ENCODE assay signal across 22 mouse cellular contexts in the genomic region with DNA sequence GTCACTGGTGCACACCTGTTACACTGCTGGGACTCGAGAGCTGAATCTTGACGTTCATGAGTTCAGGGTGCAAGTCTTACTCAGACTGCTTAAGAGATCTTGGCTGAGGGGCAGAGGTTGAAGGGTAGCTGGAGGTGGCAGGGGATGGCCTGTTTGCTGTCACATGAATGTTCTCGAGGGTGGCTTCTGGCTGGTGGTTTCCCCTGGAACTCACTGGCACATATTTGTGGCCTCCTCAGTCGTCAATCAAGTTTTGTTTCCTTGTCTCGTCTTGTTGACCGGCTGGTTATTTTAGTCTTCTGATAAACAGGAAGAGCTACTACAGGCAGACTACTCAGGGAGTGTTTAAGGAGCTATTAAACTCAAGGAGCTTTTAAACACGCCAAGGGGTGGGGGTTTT.
DNase-seq lines count a peak whose midpoint lies in the region; ATAC-seq and TF ChIP-seq lines count a peak whose summit lies in the region.
"Had no signal": no experiment of that assay in that cellular context is flagged by ENCODE, and none has a peak within 500 bp of the region (broad histone marks: within the 10 kb centered on the region; RNA-seq: fewer than 3 reads in every experiment).

No protein-coding gene starts in this region.

- no peaks in the 10 kb centered on the region for H3K27me3 ChIP-seq in kidney, postnatal 0 days (ENCODE audit: insufficient read depth, low read length)
- no peaks in the 10 kb centered on the region for H3K27me3 ChIP-seq in kidney, embryonic 14.5 days (ENCODE audit: control insufficient read depth, insufficient read depth, low read length)
- H3K27me3 ChIP-seq in CH12.LX (replicated peaks) (no peaks in the 10 kb centered on the region), myocyte (ENCODE audit: control insufficient read depth, insufficient read depth, insufficient read length) (no peaks in the 10 kb centered on the region)
- H3K27me3 ChIP-seq in lung, embryonic 14.5 days (ENCODE audit: insufficient read depth, low read length): no peaks in the 10 kb centered on the region
- H3K27me3 ChIP-seq: forebrain, embryonic 15.5 days; heart, embryonic 15.5 days; hindbrain, embryonic 15.5 days; kidney, embryonic 15.5 days had no signal

- H3K9me3 ChIP-seq in kidney, postnatal 0 days (replicated peaks; ENCODE audit: low read length): no peaks in the 10 kb centered on the region
- no peaks in the 10 kb centered on the region for H3K9me3 ChIP-seq in kidney, embryonic 14.5 days (ENCODE audit: control insufficient read depth, low read length)
- H3K9me3 ChIP-seq in CH12.LX (replicated peaks; ENCODE audit: low read length): no peaks in the 10 kb centered on the region
- H3K9me3 ChIP-seq in lung, embryonic 14.5 days (ENCODE audit: low read depth, low read length): no peaks in the 10 kb centered on the region
- H3K9me3 ChIP-seq: forebrain, embryonic 15.5 days; heart, embryonic 15.5 days; hindbrain, embryonic 15.5 days; kidney, embryonic 15.5 days had no signal

- 29% methylated on average over 7 of the region's 7 CpGs for WGBS in kidney, postnatal 0 days
- WGBS in kidney, embryonic 14.5 days: 45% methylated on average over 7 of the region's 7 CpGs
- WGBS in lung, embryonic 14.5 days: 21% methylated on average over 7 of the region's 7 CpGs

- H3K9ac ChIP-seq in kidney, postnatal 0 days (ENCODE audit: low read depth, low read length): 0 out of 2 replicates have a peak overlapping the region, but pooled peaks have one; percentile 27
- H3K9ac ChIP-seq in kidney, embryonic 14.5 days (ENCODE audit: low read depth, low read length): no peak overlapping the region
- H3K9ac ChIP-seq in CH12.LX (ENCODE audit: insufficient read depth, low read depth): no peak overlapping the region
- no peak overlapping the region for H3K9ac ChIP-seq in lung, embryonic 14.5 days
- H3K9ac ChIP-seq: forebrain, embryonic 15.5 days; heart, embryonic 15.5 days; hindbrain, embryonic 15.5 days; kidney, embryonic 15.5 days had no signal

- no peak for TF ChIP-seq POLR2A in CH12.LX (IDR thresholded peaks at IDR 0.05; ENCODE audit: low read depth, low read length)
- no peak for TF ChIP-seq POLR2A in myocyte (IDR thresholded peaks at IDR 0.05; ENCODE audit: insufficient read length, low read depth)

- no peak for TF ChIP-seq EP300 in CH12.LX (IDR thresholded peaks at IDR 0.05; ENCODE audit: low read length)

- TF ChIP-seq CTCF in kidney, postnatal 0 days (IDR thresholded peaks at IDR 0.05; ENCODE audit: low read depth): no peak
- TF ChIP-seq CTCF in CH12.LX (conservative IDR thresholded peaks at IDR 0.05 in 1 of 2, IDR thresholded peaks at IDR 0.05 in 1 of 2; ENCODE audit: low read depth in 2 of 2, low read length in 2 of 2): no peak
- TF ChIP-seq CTCF in lung, embryonic 14.5 days (IDR thresholded peaks at IDR 0.05; ENCODE audit: low read depth): no peak

- no peak overlapping the region for H3K4me2 ChIP-seq in kidney, postnatal 0 days (ENCODE audit: low read length)
- no peak overlapping the region for H3K4me2 ChIP-seq in kidney, embryonic 14.5 days (replicated peaks; ENCODE audit: low read depth, low read length)
- H3K4me2 ChIP-seq in CH12.LX (ENCODE audit: insufficient read depth, low read depth, poor library complexity, severe bottlenecking): no peak overlapping the region
- H3K4me2 ChIP-seq in lung, embryonic 14.5 days: no peak overlapping the region
- H3K4me2 ChIP-seq in myocyte (ENCODE audit: low read depth): peak overlapping the region; percentile 51
- H3K4me2 ChIP-seq: forebrain, embryonic 15.5 days; heart, embryonic 15.5 days; hindbrain, embryonic 15.5 days; kidney, embryonic 15.5 days; liver, embryonic 11.5 days had no signal

- no peak for DNase-seq in kidney, postnatal 0 days (ENCODE audit: low spot score)
- peak; percentile 29 for DNase-seq in CH12.LX (ENCODE audit: extremely low read depth)
- DNase-seq in lung, embryonic 14.5 days: peak; percentile 22
- DNase-seq in liver: no peak
- no peak for DNase-seq in frontal cortex, postnatal 36 days (ENCODE audit: low spot score in 2 of 2)
- no peak for DNase-seq in testis, postnatal 14 days (ENCODE audit: low spot score)
- DNase-seq: cerebellum, adult 2 months; heart, postnatal 4 days; layer of hippocampus, postnatal 36 days; right cerebral cortex, postnatal 25 days; thymus, postnatal 14 days had no signal

- no peak for TF ChIP-seq RAD21 in CH12.LX (IDR thresholded peaks at IDR 0.05; ENCODE audit: low read depth, low read length)

- H3K36me3 ChIP-seq in kidney, postnatal 0 days (ENCODE audit: insufficient read depth, low read length): no peaks in the 10 kb centered on the region
- H3K36me3 ChIP-seq in kidney, embryonic 14.5 days (ENCODE audit: control insufficient read depth, insufficient read depth, low read length): no peaks in the 10 kb centered on the region
- H3K36me3 ChIP-seq in CH12.LX (replicated peaks in 1 of 2; ENCODE audit: control insufficient read depth in 1 of 2, insufficient read depth in 1 of 2, low read length in 1 of 2) (no peaks in the 10 kb centered on the region), myocyte (ENCODE audit: control insufficient read depth, insufficient read depth) (no peaks in the 10 kb centered on the region)
- no peaks in the 10 kb centered on the region for H3K36me3 ChIP-seq in lung, embryonic 14.5 days (ENCODE audit: insufficient read depth)
- H3K36me3 ChIP-seq: forebrain, embryonic 15.5 days; G1E; heart, embryonic 15.5 days; hindbrain, embryonic 15.5 days; kidney, embryonic 15.5 days had no signal

- dilution Hi-C loops in CH12.LX (cut with MboI; ENCODE audit: extremely low pct_ligation_motif_present, extremely low pct_unique_long_range_greater_than_20kb, low sequenced_read_pairs): no loop called here

- no peak overlapping the region for H3K27ac ChIP-seq in kidney, postnatal 0 days
- no peak overlapping the region for H3K27ac ChIP-seq in kidney, embryonic 14.5 days (ENCODE audit: low read depth, low read length)
- H3K27ac ChIP-seq in CH12.LX (ENCODE audit: insufficient read depth, low read depth): no peak overlapping the region
- no peak overlapping the region for H3K27ac ChIP-seq in lung, embryonic 14.5 days (ENCODE audit: low read depth)
- H3K27ac ChIP-seq: forebrain, embryonic 15.5 days; heart, embryonic 15.5 days; hindbrain, embryonic 15.5 days; kidney, embryonic 15.5 days had no signal

- H3K4me1 ChIP-seq in kidney, postnatal 0 days (replicated peaks; ENCODE audit: insufficient read depth, low read length): peaks cover 18% of the 10 kb centered on the region; the same call in 1 of the 2 replicates
- H3K4me1 ChIP-seq in kidney, embryonic 14.5 days (ENCODE audit: control insufficient read depth, insufficient read depth, low read length): peaks cover 8% of the 10 kb centered on the region
- H3K4me1 ChIP-seq in CH12.LX (ENCODE audit: control insufficient read depth in 1 of 2, insufficient read depth in 2 of 2): peaks cover 0 to 21% of the 10 kb centered on the region in 2 experiments; a peak in 2 of 4 replicates
- H3K4me1 ChIP-seq in lung, embryonic 14.5 days (ENCODE audit: insufficient read depth): peaks cover 29% of the 10 kb centered on the region

- no peak for ATAC-seq in kidney, postnatal 0 days (replicated peaks; ENCODE audit: low FRiP score, low read depth)
- ATAC-seq in kidney, embryonic 14.5 days (ENCODE audit: low FRiP score, low TSS enrichment): no peak
- no peak for ATAC-seq in lung, embryonic 14.5 days (ENCODE audit: insufficient read depth)
- ATAC-seq: CD4-positive, CD25-positive, alpha-beta regulatory T cell, adult 4 months; forebrain, embryonic 15.5 days; intestine, embryonic 16.5 days; midbrain, embryonic 16.5 days had no signal

- H3K4me3 ChIP-seq in kidney, postnatal 0 days (replicated peaks; ENCODE audit: low read depth, low read length): no peak overlapping the region
- H3K4me3 ChIP-seq in kidney, embryonic 14.5 days (ENCODE audit: low read length): no peak overlapping the region
- H3K4me3 ChIP-seq in CH12.LX (replicated peaks in 1 of 3; ENCODE audit: low read depth in 2 of 3, low read length in 2 of 3, poor library complexity in 1 of 3) (no peak overlapping the region), myocyte (no peak overlapping the region)
- no peak overlapping the region for H3K4me3 ChIP-seq in lung, embryonic 14.5 days (ENCODE audit: low read depth, low read length)
- H3K4me3 ChIP-seq: forebrain, embryonic 15.5 days; heart, embryonic 15.5 days; hindbrain, embryonic 15.5 days; kidney, embryonic 15.5 days had no signal

- no peak overlapping the region for H3ac ChIP-seq in myocyte (ENCODE audit: control insufficient read depth, insufficient read length)

- H3K79me2 ChIP-seq in CH12.LX (replicated peaks; ENCODE audit: control insufficient read depth, extremely low read depth, insufficient read depth, poor library complexity, severe bottlenecking) (no peaks in the 10 kb centered on the region), myocyte (ENCODE audit: control insufficient read depth, insufficient read depth) (peaks cover 71% of the 10 kb centered on the region)

- in situ Hi-C loops in CH12.LX (cut with MboI; ENCODE audit: low pct_ligation_motif_present, low pct_unique_long_range_greater_than_20kb, low sequenced_read_pairs): loop anchor here (5.0 to 25.0 kb wide), 2 partner anchors 156 to 656 kb away; partner anchors contain the start of gene Tarbp1

TF ChIP-seq in CH12.LX, 34 proteins besides CTCF, POLR2A, EP300 and RAD21 (continues in another document):
- TF ChIP-seq ZC3H11A (IDR thresholded peaks at IDR 0.05; ENCODE audit: low read depth, low read length): no peak
- TF ChIP-seq ZNF384 (IDR thresholded peaks at IDR 0.05; ENCODE audit: low read depth, low read length): no peak
- TF ChIP-seq HCFC1 (IDR thresholded peaks at IDR 0.05; ENCODE audit: low read depth, low read length): no peak
- no peak for TF ChIP-seq TCF12 (IDR thresholded peaks at IDR 0.05; ENCODE audit: low read depth, low read length)
- TF ChIP-seq MAFK (IDR thresholded peaks at IDR 0.05; ENCODE audit: insufficient replicate concordance, low read length): no peak
- TF ChIP-seq JUND (conservative IDR thresholded peaks at IDR 0.05; ENCODE audit: low read depth, low read length): no peak
- no peak for TF ChIP-seq SMC3 (IDR thresholded peaks at IDR 0.05; ENCODE audit: low read depth, low read length)
- TF ChIP-seq MAZ (IDR thresholded peaks at IDR 0.05; ENCODE audit: low read depth, low read length): no peak

TF ChIP-seq in myocyte, 11 proteins besides CTCF, POLR2A, EP300 and RAD21:
- TF ChIP-seq MAX (IDR thresholded peaks at IDR 0.05; ENCODE audit: low read depth) (no peak), MYOG (IDR thresholded peaks at IDR 0.05; ENCODE audit: control insufficient read depth in 1 of 3, insufficient read depth in 1 of 3, insufficient read length in 2 of 3, low read depth in 2 of 3) (peak in 2 of 3 experiments; percentile 4 to 32), MYOD1 (IDR thresholded peaks at IDR 0.05; ENCODE audit: control insufficient read depth in 1 of 3, insufficient read length in 2 of 3, low read depth in 2 of 3) (peak in 2 of 3 experiments; percentile 39 to 67)

Comparison
In these comparisons a context has a peak if more than half of its experiments do, and no peak if none do; other contexts are left out.
1. DNase-seq: peak in CH12.LX (single experiment) and lung, embryonic 14.5 days (single experiment); none in kidney, postnatal 0 days (single experiment), liver (single experiment), frontal cortex, postnatal 36 days (0 of 2) and testis, postnatal 14 days (single experiment).